Mouse (Mus musculus) CD4-positive, CD25-positive, alpha-beta regulatory T cell, adult 2 months (primary cell): ENCODE data around the gene Tnni2.

ENCODE experiments used
- DNase-seq: peaks from one replicate; pipeline ENCODE4 v3.0.0-alpha.2; 2012; ENCODE audit warnings: low read depth, low spot score

Tnni2 gene

DNA sequence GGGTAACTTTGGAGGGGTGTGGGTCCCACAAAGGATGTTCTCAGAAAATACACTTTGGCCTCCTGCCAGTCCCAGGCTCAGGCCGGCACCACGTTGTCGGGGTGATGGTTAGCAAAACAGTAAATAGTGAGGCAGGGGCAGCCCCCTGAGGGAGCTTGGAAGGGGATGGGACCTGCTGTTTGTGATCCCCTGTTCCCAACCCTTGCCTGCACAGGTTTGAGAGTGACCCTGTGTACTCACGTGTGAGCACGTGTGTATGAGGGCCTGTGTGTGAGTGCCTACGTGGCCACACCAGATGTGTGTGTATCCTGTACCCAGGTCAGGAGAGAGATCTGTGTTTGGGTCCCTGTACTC lies 40.6 kb downstream of the Tnni2 start:
- peak; percentile 29 for DNase-seq

- no peak for DNase-seq
Observed at GRCm38 (mm10) chr7:142483136-142483535, 41.5 kb downstream of the Tnni2 start.

DNA sequence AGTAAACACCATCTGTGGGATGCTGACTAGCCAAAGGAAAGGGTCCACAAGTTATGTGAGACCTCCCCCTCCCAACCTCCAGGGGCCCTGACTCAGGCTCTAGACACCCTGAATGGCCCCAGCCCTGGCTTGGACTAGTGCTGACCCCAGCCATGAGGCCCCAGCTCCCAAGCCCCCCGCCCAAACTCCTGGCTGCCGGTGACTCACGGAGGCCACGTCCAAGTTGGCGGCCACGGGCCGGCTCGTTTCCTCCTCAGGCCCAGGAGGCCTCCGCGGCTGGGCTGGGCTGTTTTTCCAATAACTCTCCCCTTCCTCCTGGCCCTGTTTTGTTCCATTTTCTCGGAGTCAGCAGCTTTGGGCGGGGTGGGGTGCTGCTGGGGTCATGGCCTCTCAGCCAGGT lies 43.2 kb downstream of the Tnni2 start:
- DNase-seq: no peak

- no peak for DNase-seq
Observed at GRCm38 (mm10) chr7:142486751-142487162, 45.1 kb downstream of the Tnni2 start.

GRCm38 (mm10) chr7:142487341-142487859 lies 45.8 kb downstream of the Tnni2 start:
- DNase-seq: no peak

DNA sequence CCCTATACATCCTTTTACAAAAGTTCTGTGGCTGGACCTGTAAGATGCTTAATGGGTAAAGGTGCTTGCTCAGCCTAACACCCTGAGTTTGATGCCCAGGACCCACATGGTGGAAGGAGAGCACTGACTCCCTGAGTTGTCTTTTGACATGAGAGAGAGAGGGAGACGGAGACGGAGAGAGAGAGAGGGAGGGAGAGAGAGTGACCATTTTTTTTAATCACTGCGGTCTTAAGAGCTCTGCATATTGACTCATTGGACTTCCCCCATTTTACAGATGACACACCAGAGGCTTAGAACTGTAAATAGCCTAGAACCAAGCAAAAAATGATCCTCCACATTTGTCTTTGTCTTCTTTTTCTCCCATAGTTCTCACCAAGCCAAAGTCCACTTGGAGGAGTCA lies 46.4 kb downstream of the Tnni2 start:
- DNase-seq: no peak

DNA sequence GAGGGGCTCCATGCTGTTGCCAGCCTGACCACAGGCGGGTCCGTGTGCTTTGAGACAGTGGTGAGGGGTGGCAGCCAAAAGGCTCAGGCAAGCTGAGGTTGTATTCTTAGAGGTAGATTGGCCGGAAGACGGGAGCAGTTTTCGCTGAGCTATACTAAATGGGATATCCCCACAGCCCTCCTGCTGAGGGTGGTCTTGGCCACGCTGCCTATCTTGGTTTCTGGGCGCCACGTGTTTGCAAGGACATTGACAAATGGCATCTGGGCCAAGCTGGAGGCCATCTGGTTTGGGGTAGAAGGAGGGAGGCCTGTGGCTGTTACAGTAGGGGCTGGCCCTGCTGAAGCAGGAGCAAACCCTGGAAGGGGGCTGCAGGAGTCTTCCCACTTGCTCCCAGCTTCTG lies 51.9 kb downstream of the Tnni2 start:
- no peak for DNase-seq
